Mouse (Mus musculus): ENCODE results near the gene Mta3.

The Mta3 gene

DNA sequence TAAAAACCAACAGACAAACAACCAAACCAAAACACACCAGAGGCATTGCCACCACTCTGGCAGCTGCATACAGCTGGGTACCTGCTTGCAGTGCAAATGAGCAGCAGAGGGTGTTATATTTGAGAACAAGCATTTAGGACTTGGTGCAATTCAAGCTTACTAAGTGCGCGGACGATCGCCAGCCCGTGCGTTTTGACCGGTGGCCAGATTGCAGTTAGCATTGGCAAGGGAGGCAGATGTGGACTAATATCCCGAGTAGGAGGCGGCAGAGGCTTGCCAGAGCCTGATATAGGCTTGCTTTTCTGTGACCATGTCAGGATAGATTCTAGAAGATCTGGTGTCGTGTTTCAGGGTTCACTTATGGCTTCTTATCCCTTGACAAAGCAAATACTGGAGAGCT, 52.1 kb downstream of the Mta3 start:
- in situ Hi-C loops (cut with MboI, MseI): no loop called here

DNA sequence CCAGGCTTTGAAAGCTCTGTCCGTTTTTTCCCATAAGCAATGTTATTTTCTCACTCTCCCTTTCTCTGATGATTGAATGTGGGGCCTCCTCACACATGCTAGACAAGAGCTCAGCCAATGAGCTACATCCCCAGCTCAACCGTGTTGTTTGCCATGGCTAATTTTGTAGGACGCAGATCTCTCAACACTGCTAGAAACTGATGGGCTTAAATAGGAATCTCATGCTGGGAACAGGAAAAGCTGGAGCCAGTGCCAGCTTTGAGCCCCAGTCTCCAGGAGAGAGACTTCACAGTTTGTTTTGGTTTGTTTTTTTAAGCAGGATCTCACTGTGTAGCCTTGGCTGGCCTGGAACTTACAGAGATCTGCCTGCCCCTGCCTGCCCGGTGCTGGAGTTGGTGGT, 53.6 kb downstream of the Mta3 start:
- in situ Hi-C loops (cut with MboI, MseI): no loop called here

DNA sequence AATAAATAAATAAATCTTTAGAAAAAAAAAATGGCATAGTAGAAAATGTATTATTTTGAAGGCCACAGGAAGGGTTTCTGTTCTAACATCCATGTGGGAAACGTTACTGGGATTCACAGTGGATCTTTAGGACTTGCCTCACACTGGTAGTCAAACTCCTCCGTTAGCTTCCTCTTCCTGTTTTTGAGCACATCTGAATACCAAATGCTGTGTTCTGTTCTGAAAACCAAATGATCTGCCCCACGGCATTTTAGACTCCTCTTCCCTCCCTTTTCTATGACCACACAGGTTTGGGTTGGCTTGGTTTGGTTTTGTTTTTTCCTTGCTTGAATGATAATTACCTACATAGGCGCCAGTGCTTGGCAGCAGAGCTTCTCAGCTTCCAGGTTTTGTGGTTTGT, 58.6 kb downstream of the Mta3 start:
- in situ Hi-C loops (cut with MboI, MseI): no loop called here

DNA sequence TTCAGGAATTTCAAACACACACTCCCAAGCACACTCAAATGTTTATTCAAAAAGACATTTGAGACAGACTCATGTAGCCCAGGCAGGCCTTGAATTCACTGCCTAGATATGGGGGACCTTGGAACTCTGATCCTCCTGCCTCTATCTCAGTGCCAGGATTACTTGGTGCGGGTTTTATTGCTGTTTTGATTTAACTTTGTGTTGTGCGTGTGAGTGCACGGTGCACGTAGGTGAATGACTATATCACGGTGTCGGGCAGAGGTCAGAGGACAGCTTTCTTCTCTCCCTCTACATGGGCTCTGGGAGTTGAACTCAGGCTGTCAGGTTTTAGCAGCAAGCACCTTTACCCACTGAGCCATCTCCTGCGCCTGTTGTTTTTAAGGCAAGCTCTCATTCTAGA, 61.1 kb downstream of the Mta3 start:
- in situ Hi-C loops (cut with MboI, MseI): no loop called here

DNA sequence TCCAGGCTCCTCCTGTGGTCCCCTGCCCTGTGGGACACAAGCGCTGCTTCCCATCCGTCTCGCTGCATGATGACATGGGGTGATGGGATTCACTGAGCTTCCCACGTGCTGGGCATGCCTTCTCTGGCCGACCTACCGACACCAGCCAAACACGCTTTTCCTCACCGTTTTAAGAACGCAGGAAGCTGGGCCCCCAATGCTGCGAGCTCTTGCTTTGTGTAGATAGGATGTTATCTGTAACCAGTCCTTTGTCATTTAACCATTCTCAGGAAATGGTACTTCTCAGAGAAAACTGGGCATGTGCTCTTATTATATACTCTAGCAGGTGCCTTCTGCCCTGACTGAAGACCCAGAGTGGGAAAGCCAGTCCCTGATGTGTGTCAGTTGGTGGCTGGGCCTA, 62.3 kb downstream of the Mta3 start:
- in situ Hi-C loops (cut with MboI, MseI): no loop called here

DNA sequence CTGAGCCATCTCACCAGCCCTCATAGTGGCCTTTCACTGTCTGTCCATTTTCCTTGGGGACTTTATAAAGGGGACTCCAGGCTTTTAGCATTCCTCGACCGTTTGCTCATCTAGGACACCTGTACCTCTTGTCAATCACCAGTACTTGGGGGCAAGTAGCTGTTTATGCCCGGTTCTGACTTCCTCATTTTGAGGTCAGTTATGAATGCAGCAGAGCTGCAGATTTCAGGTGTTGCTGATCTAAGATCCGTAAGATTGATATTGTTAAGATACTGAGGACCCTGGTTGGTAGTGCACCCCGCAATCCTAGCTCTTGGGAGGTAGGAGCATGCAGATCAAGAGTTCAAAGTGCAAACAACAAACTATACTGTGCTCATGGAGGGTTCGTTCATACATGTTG, 64.4 kb downstream of the Mta3 start:
- in situ Hi-C loops (cut with MboI, MseI): loop anchor here (5.0 kb wide), 1 partner anchor 77 kb away; the partner anchor contains the start of gene Haao

DNA sequence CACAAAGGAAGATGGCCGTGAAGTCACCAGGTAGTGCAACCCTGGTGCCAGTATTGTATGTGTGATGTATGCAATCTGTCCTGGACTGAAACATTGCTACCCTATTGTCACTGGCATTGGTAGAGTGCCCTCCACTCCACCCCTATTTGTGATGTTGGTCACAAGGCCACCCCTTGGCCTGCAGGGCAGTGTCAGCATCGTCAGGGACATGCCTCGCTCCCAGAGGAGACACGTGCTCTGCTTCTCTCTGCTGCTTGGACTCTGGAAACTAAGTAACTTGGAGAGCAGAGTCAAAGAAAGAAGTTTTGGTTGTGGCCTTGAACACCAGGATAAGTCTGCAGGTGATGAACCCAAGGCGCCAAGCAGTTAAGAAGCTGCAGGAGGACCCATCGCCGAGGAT, 65.0 kb downstream of the Mta3 start:
- in situ Hi-C loops (cut with MboI, MseI): loop anchor here (5.0 kb wide), 1 partner anchor 76 kb away; the partner anchor contains the start of gene Haao

DNA sequence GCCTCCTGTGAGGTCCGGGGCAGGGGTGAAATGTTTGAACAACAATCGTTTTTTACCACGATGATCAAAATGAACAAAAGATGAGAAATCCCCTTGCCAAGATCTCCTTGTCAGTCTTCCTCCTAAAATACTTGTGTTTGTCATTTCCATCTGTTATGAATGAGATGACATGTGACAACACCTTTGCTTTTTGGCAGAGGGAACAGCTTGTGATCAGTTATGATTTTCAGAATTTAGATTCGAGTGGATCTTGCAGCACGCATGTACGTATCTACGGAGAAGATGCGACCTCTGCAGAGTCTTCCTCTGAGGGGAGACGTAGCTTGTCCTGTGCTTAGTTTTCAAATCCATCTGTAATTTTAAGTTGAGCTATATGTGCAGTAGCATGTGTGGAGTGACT, 66.1 kb downstream of the Mta3 start:
- in situ Hi-C loops (cut with MboI, MseI): loop anchor here (5.0 kb wide), 1 partner anchor 75 kb away; the partner anchor contains the start of gene Haao

DNA sequence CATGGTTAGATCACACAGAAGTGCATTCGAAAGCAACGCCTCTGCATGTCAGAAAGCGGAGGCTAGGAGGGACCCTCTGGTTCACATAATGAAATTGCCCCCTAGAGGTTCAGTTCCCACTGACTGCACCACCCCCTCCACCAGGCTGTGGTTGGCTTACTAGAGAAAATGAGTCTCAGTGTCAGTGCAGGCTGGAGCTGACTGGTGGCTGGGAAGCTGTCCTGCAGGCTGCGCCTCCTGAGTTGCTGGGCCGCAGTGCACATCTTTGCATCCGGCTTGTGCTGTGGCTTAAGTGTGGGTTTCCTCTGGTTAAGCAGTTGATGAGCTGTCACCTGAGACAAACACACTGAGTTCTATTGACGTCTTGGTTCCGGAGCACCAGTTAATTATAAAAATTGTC, 66.7 kb downstream of the Mta3 start:
- in situ Hi-C loops (cut with MboI, MseI): loop anchor here (5.0 kb wide), 1 partner anchor 75 kb away; the partner anchor contains the start of gene Haao

DNA sequence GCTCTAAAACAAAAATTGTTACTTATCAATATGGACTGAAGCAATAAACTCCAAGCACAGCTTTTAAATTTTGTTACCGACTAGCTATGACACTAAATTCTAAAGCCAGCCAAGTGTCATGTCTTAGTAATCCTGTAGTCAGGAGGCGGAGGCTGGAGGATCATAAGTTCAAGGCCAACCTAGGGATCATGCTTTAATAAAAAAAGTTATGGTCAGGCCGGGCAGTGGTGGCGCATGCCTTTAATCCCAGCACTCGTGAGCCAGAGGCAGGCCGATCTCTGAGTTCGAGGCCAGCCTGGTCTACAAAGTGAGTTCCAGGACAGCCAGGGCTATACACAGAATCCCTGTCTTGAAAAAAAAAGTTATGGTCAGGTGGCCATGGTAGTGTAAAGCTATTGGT, 71.0 kb downstream of the Mta3 start:
- in situ Hi-C loops (cut with MboI, MseI): no loop called here

DNA sequence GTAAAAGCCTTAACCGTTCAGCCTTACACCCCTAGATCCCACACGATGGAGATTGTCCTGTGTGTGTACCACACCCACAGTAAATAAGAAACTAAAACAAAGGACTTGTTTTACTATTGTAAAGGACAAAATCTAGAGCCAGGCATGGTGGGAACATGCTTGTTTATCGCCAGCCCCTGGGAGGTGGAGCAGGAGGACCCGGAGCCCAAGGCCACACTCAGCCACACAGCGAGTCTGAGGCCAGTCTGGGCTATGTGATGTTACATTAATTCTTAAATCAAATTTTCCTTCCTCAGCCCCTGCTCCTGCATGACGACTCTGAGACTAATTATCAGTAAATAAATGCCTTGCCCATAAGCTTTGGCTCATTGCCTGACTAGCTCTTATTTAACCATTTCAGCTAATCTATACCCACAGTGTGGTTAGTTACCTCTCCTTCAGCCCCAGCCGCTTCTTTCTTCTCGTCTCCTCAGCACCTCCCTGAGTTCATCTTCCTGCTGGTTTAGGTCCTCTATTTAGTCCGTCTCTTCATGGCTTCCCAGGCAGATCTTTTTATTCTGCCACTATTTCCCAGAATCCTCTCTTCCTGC, 71.6 kb downstream of the Mta3 start:
- in situ Hi-C loops (cut with MboI, MseI): no loop called here

DNA sequence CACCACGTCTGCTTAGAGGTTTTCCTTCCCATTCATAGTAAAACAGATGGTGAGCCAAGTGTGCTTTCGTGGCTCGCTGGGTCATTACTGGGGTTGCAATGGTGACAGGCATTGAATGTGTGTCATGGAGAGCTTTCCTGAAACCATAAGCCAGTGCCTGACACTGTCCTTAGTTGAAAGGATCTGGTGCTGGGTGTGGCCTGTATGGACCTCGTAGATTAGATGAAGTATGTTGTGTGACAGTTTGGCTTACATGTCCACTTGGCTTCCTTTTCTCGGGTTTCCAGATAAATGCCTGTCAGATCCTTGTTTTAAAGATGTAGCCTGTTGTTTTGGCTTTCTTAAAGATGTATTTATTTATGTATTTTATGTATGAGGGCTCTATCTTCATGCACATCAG, 74.3 kb downstream of the Mta3 start:
- in situ Hi-C loops (cut with MboI, MseI): no loop called here

DNA sequence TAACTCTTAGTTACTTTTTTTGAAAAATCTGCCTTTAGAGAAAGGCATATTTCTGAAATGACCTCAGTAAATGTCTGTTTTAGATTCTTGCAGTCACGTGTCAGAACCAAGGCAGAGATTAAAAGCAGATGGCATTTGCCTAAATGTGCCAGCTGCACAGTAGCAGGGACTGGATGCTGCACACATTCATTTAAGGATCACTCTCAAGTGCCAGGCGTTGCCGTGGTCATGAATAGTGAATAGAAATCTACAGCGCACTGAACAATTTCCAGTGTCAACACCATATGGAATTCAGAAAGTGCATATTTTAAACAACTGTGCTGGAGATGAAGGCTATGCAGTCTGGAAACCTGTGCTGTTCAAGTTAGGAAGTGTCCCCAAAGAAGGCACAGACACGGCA, 76.8 kb downstream of the Mta3 start:
- in situ Hi-C loops (cut with MboI, MseI): no loop called here

DNA sequence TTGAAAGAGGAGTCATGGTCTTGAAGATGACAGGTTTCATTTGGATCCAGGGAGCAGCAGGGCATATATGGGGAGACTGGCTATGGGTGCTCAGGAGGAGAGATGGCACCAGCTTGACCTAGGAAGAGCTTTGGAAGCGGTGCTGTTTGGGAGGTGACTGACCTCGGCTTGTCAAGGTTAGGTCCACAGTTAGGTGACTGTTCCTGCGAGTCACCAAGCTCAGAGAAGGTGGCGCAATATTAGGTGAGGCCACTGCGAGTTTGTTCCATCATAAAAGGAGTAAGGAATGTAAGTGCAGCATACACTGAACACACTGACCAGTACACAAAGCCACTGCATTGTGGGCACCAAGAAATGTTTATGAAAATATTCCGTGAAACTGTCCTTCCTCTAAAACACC, 80.5 kb downstream of the Mta3 start:
- in situ Hi-C loops (cut with MboI, MseI): no loop called here

DNA sequence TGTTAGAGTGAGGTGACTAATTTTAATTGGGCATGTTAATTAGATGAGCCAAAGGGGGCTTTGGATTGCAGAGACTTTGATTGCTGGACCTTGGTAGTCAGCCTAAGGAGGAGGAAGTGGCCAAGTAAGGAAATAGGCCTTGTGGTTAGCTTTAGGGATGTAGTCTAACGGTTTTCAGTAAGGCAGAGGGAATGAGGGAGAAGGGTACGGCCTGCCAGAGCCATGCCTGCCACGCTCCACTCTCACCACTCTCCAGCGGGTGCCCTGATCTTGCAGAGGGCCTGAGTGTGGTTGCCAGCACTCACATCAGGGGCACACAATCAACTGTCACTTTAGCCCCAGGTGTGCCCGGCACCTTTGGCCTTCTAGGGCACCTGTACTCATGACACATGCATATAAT, 84.2 kb downstream of the Mta3 start:
- in situ Hi-C loops (cut with MboI, MseI): no loop called here

DNA sequence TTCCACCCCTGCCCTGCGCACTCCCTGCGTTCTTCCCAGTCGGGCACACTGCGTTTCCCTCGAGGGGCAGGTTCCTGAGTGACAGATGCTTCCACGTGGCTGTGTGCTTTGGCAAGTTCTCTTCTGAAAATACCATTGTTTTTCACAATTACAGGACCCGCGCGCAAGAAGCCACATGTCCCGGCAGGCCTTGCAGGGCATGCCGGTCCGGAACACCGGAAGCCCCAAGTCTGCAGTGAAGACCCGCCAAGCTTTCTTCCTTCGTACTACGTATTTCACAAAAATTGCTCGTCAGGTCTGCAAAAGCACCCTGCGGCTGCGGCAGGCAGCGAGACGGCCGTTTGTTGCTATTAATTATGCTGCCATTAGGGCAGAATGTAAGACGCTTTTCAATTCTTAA, 86.4 kb downstream of the Mta3 start:
- in situ Hi-C loops (cut with MboI, MseI): no loop called here

DNA sequence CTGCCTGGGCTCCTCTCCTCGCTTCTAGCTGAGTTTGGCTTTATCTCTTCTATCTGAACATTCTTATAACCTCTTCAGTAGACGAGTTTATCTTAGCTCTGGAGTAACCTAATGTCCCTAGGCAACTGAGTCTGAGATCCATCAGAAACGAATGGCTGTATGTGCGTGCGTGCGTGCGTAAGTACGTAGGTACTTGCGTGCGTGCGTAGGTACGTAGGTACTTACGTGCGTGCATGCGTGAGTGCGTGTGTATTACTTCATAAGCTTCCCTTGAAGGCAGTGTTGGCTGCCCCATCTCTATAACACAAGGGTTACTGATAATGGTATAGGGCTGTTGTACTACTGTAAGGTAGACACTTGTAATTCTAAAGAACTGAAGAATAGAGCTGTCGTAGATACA, 89.2 kb downstream of the Mta3 start:
- in situ Hi-C loops (cut with MboI, MseI): no loop called here

DNA sequence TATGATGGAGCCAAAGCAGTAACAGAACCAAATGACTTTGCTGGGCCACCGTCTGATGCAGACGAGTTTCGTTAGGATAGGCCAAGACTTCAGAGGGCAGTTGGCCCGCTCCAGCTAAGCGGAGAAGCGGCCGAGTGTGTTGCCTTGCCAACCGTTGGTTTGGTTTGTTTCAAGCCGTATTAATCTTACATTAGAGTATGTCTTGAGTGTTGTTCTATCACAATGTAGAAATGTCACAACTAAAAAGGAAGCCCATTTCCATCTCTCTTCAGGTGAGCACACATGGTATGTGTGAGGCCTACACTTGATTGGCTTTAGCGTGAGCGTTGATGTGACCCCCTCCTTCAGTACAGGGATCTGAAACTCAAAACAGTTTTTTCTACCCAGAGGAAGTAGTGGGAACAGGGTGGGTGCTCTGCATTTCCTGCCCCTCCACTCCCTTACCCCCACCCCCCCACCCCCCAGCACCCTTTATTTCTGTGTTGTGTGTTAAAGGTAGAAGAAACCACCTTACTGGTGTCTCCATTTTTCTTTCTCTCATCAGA, 93.6 kb downstream of the Mta3 start:
- in situ Hi-C loops (cut with MboI, MseI): no loop called here

DNA sequence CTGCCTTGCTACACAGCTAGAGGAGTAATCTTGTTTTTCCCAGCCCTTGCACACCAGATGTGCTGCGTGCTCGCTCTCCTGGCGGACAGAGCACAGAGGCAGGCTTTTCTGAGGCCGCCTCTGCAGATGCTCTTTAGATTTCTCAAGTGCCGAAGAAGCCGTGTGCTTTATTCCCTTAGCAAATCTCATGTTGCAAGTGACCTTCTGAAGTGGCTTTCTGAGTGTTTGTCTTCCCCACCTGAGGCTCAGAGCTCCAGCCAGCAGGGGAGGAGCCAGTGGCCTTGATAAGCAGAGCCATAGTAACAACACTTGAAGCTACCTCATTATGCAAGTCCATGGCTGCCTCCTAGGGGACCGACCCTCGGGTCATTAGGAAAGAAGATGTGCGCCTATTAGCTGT, 98.0 kb downstream of the Mta3 start:
- in situ Hi-C loops (cut with MboI, MseI): no loop called here

DNA sequence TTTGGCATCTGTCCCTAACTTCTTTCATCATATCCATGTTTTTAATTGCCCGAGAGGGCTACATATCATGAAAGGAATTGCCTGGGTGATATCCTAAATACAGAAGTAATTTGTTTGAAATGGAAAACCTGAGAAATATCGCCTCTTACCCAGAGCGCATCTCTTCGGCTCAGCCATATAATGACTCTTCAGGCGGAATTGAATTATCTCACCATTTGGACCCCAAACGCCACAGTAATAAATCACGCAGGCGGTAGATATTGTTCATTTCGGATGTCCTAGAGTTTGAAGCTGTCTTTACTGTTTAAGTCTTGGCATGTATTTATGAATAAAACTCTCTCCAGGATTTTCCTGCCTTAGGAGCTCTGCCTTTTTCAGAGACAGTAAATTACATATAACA, 99.1 kb downstream of the Mta3 start:
- in situ Hi-C loops (cut with MboI, MseI): no loop called here

DNA sequence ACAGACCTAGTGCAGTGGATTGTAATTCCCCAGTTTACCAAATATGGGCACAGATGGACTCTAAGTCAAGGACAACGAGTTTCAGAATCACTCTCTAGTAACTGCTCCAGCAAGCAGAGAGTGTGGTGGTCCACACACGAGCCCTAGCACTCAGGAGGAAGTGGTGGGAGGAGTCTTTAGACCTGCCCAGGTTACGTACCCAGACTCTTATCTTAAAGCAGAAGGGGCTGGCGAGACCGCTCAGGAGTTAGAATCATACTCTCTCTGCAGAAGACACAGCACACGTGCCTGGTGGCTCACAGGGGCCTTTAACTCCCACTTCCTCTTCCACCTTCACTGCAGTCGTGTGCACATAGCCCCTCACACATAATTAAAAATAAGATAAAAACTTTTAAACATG, 101.4 kb downstream of the Mta3 start:
- in situ Hi-C loops (cut with MboI, MseI): no loop called here

DNA sequence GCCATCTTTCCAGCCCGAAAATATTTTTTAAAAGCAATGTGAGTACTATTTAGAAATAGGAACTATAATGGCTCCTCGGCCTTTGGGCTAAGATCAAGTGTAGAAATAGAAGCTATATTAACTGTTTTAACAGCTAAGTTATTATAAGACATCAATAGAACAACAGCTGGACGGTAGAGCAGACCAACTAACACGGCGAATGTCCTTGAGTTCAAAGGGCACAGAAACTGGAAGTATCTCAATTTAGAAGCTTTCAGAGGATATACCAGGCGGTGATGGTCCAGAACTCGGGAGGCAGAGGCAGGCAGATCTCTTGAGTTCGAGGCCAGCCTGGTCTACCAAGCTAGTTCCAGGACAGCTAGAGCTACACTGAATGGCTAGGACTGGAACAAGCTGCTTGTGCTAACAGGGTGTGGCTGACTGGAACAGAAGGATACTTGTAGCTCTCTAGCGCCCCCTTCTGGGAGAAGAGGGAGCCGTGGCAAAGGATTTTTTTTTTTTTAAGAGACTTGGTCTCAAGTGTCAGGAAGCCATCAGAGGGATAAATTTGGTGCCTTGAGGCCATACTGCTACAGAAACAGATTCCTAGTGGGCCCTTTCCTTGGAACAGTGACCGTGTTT, 101.9 kb downstream of the Mta3 start:
- in situ Hi-C loops (cut with MboI, MseI): no loop called here

DNA sequence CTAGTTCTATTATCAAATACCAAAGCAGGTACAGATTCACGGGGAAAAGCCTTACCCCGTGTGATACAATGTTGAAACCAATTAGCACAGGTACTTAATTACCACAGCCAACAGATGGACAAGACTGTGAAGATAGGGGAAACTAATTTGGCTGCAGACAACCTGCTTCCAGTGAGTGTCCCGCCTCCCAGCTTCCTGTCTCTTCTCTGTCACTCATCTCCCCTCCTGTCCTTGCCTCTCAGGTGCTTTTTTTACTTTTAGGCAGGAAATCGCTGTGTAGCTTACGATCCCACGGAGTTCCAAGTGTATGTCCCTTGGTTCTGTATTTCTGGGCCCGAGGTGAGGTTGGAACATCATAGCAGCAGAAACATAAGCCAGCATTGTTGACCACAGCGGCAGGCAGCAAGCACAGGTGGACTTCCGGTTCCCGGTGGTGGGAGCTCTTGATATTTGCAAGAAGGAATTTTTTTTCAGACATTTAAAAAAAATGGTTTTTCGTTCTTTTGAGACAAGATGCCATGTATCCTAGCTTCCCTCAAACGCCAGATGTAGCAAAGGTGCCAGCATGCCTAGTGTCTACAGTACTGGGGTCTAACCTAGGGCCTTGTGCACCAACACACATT, 102.6 kb downstream of the Mta3 start:
- in situ Hi-C loops (cut with MboI, MseI): no loop called here
